Mouse (Mus musculus): ENCODE results near the gene Hnrnpul1.

DNA sequence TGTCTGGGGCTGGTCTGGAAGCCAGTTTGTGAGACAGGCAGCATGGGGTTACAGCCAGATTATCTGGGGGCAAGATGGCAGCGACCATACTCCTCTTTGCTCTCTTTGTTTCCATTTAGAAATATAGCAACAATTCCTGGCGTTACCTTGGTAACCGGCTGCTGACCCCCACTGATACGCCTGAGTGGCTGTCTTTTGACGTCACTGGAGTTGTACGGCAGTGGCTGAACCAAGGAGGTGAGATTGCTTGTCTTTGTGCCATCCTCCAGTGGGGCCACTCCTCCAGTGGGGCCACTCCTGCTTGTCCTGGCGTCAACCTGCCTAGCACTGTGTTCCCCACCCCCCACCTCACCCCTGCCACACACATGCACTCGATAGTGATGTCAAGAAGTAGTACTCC, 60.5 kb downstream of the Hnrnpul1 start:
- TF ChIP-seq CTCF (IDR thresholded peaks at IDR 0.05; ENCODE audit: low read depth) (no peak), EP300 (IDR thresholded peaks at IDR 0.05; ENCODE audit: low read depth) (no peak)

Measured in liver, embryonic 14.5 days (tissue).